Mouse (Mus musculus) lung, postnatal 25 days (tissue): Measurements from ENCODE around the gene Snx9.

ENCODE experiments used
- DNase-seq: peaks from one replicate; pipeline ENCODE4 v3.0.0; 2022; ENCODE audit warnings: low spot score

Snx9 gene

GRCm38 (mm10) chr17:5841128-5841942, at the start of gene Snx9:
Gene Snx9 (plus strand): TSS chr17:5841329.
- DNase-seq = peak; percentile 74

GRCm38 (mm10) chr17:5792164-5792791, 48.9 kb upstream of the Snx9 start:
- no peak for DNase-seq

DNA sequence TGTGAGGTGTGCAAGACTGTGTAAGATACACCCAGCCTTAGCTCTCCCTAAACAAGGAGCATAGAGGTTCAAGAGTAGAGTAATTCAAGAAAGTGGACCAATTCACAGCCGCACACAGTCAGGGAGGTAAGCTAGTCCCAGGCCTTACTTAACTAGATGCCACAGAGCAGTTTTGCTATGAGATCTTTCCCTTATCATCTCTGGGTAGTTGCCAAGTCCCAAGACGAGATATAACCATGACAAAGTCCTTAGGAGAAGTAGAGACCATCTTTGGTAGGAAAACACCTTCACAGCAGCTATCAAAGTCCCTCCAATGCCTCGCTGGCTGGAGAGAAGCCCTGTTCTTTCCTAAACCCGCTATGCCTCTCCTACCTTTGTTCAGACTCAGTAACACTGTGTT, 47.5 kb upstream of the Snx9 start:
- no peak for DNase-seq

- no peak for DNase-seq
These were observed 46.9 kb upstream of the Snx9 start for GRCm38 (mm10) chr17:5794276-5794675.

GRCm38 (mm10) chr17:5795369-5795768, 45.8 kb upstream of the Snx9 start:
- DNase-seq = no peak

- peak; percentile 87 for DNase-seq
These were observed 45.3 kb upstream of the Snx9 start for GRCm38 (mm10) chr17:5795878-5796277.

GRCm38 (mm10) chr17:5797124-5797760, 43.9 kb upstream of the Snx9 start:
- DNase-seq = no peak

- DNase-seq = no peak
These were observed 42.8 kb upstream of the Snx9 start for GRCm38 (mm10) chr17:5798221-5798801.

- no peak for DNase-seq
These were observed 42.2 kb upstream of the Snx9 start for GRCm38 (mm10) chr17:5798900-5799299.

- no peak for DNase-seq
These were observed 41.6 kb upstream of the Snx9 start for GRCm38 (mm10) chr17:5799396-5800021.

- DNase-seq = no peak
These were observed 40.9 kb upstream of the Snx9 start for GRCm38 (mm10) chr17:5800254-5800653.

DNA sequence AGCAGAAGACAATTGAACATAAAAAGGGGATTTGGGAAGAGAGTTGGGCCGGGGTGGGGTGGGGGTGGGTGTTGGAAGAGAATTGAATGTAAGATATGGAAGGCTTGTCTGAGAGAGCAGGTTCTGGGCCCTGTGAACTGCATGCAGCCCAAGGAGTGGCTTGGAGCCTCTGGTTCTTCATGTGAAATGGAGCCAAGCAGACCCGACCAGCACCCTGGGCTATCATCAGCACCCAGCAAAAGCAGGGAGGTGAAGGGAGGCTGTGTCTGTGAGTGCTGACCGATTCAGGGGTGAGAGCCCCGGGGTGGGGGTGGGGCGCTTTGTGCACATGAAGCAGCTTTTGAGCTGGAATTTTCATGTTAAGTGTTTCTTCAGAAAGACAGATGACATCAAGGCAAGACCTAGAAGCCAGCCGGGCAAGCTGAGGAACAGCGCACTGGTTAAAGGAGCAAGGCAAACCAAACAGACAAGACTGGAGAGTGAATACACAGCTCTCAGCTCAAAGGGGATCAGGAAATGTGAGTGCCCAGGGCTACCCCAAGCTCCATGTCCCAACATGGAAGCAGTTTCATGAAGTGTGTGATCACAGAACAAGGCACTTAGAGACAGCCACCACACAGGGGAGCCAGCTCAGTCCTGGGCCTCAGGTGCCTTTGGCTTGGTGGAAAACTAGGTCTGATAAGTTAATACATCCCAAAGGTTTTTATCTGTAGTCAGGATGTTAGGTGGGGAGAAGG, 40.1 kb upstream of the Snx9 start:
- no peak for DNase-seq

- DNase-seq = no peak
These were observed 39.1 kb upstream of the Snx9 start for GRCm38 (mm10) chr17:5801761-5802655.

DNA sequence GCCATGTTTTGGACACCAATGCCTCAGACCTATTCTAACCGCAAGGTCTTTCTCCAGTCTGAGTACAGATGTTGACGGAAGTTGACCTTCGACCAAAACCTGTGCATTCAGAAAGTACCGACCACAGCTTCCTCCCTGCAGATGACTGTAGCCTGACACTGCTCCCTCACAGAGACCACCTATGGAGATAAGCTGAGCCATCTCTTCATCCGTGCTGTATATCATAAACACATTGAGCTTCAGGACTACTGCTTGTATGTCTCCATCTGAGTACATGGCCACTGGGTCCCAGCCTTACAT, 38.5 kb upstream of the Snx9 start:
- no peak for DNase-seq

- DNase-seq = no peak
These were observed 37.7 kb upstream of the Snx9 start for GRCm38 (mm10) chr17:5803229-5804012.

GRCm38 (mm10) chr17:5804370-5805150, 36.6 kb upstream of the Snx9 start:
- DNase-seq = no peak

GRCm38 (mm10) chr17:5805151-5805834, 35.8 kb upstream of the Snx9 start:
- no peak for DNase-seq

- no peak for DNase-seq
These were observed 35.2 kb upstream of the Snx9 start for GRCm38 (mm10) chr17:5805935-5806334.

DNA sequence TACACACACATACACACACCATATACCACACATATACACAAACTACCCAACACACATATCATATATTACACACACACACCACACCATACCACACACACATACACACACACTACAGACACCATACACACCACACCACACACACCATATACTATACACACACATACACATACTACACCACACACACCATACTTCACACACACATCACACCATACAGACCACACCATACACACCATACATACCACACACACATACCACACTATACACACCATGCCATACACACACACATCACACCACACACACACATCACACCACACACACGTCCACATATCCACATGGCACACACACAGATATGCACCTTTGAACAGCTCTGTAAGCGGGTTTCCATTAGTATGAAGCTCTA, 34.3 kb upstream of the Snx9 start:
- no peak for DNase-seq
